Mouse (Mus musculus) cerebellum, postnatal 36 days (tissue): ENCODE measurements around the gene Nrbp1.
"Not testable (repeated sequence)": the region's sequence is repeated elsewhere in the genome, so short reads cannot be mapped to it uniquely, and the experiment has no call there.

Experiments used
- DNase-seq, 2 experiments: peaks; one replicate each; pipeline ENCODE4 v3.0.0; 2021 to 2022; ENCODE audit warnings: mixed read lengths in 2 of 2

The Nrbp1 gene

DNA sequence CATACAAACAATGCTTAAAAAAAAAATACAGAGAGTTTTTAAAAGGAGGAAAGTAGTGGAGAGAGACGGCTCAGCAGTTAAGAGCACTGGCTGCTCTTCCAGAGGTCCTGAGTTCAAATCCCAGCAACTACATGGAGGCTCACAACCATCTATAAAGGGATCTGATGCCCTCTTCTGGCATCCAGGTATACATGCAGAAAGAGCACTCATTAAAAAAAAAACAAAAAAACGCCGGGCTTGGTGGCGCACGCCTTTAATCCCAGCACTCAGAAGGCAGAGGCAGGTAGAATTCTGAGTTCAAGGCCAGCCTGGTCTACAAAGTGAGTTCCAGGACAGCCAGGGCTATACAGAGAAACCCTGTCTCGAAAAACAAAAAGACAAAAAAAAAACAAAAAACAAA lies 24.1 kb upstream of the Nrbp1 start:
- DNase-seq, result not testable (repeated sequence)

DNA sequence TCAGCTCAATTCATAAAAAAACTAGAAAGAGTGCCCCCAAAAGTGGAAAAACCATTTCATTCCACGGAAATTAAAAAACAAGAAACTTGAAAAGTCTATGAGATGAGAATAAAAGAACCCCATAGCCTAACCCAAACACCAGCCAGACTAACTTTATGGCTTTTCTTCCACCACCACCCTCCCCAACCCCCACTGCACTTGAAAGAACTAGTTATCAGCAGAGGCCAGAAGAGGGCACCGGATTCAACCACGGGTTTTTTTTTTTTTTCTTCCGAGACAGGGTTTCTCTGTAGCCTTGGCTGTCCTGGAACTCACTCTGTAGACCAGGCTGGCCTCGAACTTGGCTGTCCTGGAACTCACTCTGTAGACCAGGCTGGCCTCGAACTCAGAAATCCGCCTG lies 22.4 kb upstream of the Nrbp1 start:
- no peak for DNase-seq

DNA sequence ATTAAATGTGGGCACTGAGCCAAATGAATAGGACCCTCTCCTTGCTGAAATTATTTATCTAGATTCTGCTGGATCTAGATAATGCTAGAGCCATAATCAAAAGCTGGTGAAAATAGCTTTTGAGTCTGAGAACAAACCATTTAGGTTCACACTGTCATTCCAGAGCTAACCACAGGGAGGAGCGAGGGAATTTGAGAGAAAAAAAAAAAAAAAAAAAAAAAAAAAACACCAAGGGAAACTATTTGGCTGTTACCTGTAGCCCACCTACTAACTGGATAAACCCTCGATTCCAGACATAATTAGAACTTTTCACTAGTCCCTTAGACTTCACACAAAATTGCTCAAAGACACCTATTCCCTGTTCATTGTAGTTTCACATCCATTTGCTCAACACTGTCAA lies 21.6 kb upstream of the Nrbp1 start:
- DNase-seq, result no peak

DNA sequence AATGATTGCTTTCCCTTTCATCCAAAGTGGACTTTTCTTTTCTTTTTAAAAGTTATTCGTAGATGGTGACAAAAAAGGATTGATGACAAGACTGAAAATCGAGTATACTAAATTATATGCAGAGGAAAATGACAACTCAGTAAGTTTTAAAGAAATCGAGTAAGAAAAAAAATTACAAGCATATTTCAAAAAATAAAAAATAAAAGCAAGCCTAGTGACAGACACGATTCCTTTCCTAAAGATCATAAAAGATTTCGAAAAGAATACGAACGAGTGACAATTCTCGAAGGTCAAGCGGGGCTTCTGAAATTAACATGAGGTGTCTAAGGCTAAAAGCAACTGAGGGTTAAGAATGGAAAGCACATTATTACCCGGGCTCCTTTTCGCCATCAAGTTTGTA lies 21.2 kb upstream of the Nrbp1 start:
- no peak for DNase-seq

DNA sequence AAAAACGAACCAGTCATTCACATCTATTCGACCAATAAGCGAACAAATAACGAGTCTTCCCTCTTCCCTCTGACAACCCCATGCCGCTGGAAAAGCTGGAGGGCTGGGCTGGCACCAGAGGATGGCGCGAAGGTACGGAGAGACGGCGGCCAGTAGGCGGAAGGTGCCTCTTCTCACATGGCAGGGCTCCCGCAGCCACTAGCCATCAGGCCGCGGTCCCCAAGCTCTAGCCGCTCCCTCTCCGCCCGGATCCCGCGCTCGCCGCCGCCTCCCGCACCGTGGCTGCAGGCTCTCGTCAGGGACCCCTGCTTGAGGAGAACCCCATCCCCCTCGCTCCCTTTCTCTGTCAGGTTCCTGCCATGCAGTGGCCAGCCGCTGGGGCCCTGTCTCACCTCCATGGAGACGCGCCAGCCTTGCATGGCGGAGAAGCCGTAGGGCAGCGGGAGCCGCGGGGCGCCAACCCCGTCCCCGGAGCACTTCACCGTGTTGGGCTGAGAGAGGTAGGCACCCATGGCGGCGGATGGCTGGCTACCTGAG lies 20.7 kb upstream of the Nrbp1 start:
- DNase-seq, result no peak

DNA sequence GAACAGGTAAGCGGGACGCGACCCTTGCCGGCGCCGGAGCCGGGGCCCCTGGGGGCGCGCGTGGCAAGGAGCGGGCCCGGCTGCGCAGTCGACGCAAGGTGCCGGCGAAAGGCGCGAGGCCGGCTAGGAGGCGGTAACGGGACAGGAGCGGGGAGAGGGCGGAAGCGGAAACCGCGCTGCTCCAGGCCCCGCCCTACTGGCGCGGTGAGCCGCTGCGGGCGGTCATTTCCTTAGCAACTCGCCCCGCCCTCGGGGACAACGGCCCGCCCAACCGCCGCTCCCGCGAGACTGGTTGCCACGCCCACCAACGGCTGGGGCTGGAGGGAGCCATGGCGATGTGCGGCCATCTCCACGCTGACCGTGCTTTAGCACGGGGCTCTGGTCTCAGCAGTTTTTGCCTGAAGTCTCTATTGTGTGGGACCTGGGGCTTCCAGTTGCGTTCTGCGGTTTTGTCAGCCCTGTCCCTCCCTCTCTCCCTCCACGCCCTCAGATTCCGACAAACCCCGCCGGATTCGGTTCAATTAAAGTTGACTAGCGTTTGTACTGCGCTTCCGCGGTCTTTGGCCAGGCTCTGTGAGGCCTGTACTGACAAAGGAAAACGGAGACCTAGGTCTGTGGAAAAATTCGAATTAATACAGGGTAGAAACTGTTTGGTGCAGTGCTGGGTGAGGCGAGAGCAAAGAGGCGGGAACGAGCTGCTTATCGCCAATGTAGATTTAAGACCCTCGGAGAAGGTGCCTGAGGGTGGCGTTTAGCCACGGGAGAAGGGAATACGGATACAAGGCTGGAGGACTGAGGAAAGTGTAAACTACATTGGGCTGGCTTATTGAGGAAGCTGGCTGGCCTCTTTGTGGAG lies 20.0 kb upstream of the Nrbp1 start, which contains the start of gene Ppm1g:
Gene Ppm1g (minus strand): TSS at position 240 of the 856 bp plus-strand sequence.
- DNase-seq, result peak; percentile 93 to 97

DNA sequence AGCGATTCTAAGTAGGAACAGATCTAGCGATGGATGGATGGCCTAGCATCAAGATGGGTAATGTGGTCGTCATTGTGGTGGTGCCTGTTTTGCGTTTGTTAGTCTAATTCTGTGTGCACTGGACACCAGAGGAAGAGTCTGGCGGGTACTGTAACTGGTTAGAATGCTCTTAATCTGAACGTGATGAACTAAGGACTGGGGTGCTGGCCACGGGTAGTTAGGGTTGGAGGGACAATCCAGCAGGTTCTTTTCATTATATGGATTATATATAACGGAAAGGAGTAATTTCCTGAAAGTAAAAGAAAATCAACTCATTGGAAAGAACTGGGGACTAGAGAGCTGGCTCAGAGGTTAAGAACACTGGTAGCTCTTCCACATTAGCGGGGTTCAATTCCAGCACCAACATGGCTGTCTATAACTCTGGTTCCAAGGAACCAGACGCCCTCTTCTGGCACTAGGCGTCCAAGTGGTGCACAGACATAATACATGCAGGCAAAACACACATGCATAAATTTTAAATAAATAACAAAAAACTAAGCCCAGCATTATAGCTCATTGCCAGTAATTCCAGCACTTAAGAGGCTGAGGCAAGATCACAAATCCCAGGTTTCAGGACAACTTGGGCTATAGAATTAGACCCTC lies 19.2 kb upstream of the Nrbp1 start:
- peak in 1 of 2 experiments; percentile 20 for DNase-seq

DNA sequence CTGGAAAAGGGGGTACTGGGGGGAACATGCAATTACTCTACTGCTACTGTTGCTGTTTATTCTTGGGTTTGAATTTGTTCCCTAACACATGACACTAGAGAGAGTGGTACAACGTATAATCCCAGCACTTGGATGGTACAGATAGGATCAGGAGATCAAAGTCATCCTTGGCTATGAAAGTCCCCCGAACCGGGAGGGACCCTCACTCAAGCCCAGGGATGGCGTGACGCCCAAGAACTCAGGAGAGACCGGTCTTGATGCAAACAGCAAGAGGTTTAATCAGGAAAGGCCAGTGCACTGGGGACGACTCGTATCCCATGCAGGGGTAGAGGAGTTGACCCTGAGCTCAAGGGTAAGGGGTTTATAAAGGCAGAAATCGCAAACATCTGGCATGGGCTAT lies 18.0 kb upstream of the Nrbp1 start:
- no peak for DNase-seq

DNA sequence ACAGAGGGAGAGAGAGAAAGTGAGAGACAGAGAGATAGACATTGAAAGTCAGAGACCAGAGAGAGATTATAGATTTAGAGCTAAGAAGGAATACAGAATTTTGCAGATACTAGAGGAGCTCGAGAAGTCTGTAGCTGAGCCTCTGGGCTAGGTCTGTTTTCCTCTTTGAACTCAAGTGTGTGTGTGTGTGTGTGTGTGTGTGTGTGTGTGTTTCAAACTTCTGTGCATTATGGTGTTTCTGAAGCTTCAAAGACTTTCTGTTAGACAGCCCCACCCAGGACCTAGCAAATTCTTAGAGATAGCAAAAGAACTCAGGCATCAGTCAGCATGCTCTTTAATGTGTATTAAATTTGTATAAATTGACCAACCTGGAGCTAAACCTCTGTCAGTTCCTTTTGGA lies 14.0 kb upstream of the Nrbp1 start:
- DNase-seq, result no peak

DNA sequence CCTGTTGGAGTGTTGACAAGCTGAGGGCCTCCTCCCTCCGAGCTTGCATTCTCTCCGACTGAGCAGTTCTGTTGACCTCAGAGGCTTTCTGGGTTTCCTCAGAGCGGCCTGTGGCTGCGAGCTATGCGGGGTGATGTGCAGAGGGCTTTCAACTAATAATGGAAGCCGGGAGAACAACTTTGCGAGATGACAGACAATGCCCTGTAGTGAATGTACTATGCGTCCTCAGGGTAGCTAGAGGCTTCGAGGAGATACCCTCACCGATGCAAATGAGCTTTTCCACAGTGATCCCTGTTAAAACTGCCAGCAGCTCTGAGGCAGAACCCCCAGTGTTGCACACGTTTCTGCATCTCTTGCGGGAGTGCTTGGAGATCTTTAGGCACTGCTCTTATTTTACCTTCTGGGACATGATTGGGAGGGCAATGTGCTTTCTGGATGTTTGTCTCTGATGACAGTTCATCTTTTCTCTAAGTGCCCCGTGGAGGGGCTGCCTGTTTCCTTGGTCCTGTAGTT lies 914 bp downstream of the Nrbp1 start:
- DNase-seq, result no peak

DNA sequence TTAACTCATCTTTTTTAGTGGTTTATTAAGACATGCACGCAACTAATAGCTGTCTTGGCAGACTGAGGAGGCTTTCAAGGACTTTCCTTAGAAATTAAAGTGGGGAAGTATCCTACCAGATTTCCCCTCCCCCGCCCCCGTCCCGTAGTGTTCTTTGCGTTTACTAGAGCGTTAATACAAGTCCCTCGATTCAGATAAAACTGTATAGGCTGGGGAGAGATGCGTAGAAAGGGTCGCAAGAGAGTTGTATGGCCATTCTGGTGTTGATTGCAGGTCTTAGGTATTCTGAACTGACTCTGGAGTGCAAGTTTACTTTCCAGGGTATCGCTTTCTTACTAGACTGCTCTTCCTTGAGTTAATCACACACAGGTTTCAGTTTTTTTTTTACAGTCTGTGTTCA lies 1.5 kb downstream of the Nrbp1 start:
- DNase-seq, result no peak

DNA sequence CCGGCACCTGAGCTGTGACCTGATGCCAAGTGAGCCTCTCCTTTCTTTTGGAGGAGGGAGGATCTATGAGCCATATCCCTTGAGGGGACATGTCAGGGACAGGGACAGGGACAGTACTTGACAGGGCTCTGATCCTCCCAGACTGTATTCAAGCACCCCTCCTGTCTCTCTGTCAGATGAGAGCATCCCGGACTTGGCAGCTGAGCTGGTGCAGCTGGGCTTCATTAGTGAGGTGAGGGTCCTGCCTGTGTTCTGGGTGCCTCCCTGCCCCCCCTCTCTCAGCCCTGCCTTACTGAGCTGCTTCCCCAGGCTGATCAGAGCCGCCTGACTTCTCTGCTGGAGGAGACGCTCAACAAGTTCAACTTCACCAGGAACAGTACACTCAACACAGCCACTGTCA lies 10.1 kb downstream of the Nrbp1 start:
- no peak for DNase-seq

DNA sequence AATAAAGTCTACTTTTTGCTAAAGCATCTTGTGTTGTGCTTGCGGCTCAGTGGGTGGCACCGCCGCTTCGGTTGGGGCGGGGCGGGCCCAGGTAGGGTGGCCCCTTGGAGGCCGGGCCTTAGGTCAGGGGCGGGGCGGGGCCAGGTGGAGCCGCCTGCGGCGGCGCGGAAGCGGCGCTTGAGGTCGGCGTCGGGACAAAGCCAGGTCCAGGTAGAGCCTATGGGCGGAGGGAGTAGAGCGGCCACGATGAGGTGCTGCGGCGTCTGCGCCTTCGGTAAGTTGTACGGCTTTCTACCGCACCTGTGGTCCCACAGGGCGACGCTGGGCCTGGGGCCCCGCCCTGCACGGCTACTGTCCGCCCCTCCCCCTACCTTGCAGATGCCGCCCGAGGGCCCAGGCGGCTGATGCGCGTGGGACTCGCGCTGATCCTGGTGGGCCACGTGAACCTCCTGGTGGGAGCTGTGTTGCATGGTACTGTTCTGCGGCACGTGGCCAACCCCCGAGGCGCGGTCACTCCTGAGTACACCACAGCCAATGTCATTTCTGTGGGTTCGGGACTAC lies 11.0 kb downstream of the Nrbp1 start, which contains the start of gene Krtcap3:
Gene Krtcap3 (plus strand): TSS at position 151 of the 561 bp plus-strand sequence.
- peak; percentile 18 to 21 for DNase-seq

DNA sequence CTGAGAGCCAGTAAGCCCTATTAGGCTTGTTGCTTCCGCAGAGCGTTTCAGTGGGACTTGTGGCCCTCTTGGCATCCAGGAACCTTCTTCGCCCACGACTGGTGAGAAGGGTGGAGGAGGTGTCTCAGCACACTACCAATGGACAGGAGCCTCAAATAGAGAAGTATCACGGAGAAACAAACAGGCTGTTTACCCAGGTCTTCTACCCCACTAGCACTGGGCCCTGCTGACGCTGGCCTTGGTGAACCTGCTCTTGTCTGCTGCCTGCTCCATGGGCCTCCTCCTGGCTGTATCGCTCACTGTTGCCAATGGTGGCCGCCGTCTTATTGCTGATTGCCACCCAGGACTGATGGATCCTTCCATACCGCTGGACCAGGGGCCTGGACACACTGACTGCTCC lies 11.5 kb downstream of the Nrbp1 start:
- DNase-seq, result no peak

DNA sequence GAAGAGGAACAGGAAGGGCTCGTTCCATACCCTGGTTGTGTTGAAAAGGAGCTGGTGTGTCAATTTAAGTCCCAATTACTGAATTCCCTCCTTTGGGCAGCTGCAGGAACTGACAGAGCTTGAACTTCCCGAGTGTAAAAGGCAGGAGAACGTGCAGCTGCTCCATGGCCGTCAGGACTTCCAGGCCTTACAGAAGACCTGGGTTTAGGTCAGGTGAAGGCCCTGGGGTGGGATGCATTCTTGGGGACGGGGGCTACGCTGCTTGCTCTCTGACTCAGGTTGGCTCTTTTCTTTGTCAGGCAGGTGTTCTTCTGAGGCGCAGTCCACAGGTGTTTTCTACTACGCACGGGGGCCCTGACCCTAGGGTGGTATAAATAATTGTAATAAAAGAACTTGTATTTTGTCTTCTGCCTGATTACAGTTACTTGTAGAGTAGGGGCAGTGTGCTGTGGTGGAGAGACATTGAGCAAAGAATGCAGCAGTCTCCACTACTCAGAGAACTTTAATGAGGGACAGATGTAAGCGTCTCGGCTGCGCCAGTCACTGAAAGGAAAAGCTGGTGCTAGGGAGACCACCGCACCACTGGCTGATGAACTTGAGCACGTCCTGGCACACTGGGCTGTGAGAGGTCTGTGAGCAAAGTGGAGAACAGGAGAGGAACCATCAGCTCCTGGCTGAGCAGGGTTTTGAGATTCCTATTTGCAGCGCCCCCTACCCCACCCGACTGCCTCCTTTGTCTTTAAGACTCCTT lies 12.3 kb downstream of the Nrbp1 start:
- DNase-seq, result no peak

DNA sequence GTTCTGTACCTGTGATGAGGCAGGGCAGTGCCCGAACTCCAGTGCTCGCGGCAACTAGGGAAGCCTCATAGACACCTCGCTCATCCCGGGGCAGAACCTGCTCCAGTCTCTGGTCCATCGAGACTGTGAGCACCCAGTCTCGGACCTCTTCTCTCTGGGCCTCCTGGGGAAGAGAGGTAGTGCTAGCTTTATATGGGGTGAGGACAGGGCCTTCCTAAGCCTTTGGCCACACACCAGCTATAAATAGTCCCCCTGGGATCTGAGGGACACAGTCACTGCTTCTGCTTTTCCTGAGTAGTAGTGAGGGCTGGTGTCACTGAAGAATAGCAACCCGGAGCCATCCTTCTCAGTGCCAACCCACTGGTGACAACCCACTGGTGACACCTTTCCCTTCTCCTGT lies 13.1 kb downstream of the Nrbp1 start:
- DNase-seq, result no peak

DNA sequence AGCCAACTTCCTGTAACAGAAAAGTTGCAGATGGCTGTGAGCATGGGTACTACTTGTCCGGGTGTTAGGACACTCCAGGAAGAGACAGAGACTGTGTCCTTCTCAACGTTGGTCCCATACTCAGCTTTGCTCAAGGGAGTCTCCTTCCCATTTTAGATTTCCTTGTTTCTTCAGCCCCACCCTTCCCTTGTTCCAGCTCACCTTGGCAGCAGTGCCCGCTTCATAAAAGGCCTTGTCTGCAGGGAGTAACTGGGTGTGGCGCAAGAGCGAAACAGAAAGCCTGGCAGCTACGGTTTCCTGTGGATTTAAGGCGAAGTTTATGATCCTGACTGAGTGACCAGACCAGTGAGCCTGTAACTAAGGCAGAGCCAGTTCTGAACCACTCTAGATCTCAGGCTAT lies 13.8 kb downstream of the Nrbp1 start:
- no peak for DNase-seq

DNA sequence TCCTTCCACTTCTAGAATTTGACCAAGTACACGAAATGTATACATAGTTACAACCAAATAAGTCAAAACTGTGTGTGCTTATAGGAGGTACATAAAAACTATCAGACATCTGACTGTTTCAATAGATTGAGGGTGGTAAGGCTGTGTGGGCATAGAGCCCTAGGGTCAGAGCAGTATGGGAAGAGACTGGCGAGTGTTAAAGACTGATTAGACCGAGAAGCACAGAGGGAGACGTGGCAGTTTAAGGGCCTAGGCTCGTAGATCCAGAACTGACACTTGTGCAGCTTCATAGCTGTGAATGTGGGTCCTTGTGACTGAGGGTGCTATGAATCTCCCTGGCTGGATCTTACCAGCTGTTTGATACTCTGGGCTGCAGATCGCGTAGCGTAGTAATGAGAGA lies 14.2 kb downstream of the Nrbp1 start:
- DNase-seq, result no peak

DNA sequence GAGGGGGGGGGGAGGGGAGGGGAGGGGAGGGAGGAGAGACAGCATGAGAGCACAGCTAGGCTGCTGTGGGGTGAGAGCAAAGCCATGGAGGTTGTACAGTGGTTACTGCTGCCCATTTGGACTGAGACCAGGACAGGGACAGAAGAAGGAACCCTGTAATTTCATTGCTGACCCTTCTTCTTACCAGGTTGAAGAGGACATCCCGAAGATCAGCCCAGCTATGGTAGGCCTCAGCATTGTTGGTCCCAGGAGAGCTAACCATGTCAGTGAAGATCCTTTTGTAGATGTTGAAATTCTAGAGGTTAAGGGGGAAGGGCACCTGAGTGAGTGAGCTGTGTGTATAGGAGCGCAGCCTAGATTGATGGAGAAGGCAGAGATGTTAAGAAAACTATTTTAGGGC lies 14.7 kb downstream of the Nrbp1 start:
- no peak for DNase-seq

DNA sequence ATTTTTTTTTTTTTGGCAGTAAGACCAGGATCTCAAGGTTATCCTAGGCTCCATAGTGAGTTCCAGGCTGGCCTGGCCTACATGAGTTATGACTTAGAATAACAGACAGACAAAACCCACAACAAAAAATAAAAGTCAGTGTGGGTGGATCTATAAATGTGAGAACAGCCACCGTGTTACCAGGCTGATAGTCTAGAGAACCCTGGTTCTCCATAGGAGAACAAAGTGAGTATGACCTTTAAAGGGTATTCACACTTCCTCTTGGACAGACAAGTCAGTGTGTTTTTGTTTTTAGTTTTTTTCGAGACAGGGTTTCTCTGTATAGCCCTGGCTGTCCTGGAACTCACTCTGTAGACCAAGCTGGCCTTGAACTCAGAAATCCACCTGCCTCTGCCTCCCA lies 15.3 kb downstream of the Nrbp1 start:
- no peak for DNase-seq

DNA sequence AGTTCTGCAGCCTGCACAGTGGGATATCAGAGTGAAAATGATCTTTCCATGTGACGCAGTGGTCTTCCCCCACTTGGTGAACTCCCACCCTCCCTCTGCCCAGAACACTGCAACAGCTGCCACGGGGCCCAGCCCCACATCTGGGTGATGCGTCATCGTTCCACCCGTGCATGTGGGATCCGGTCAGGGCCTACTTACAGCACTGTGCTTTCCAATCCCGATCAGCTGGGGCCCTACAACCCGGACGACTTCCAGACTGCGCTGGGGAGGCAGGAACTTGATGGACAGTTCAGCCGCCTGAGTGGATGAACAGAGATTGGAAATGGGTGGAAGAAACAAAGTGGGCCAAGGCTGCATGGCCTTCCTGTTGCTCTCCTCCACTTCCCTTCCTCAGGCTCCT lies 17.0 kb downstream of the Nrbp1 start:
- no peak for DNase-seq

DNA sequence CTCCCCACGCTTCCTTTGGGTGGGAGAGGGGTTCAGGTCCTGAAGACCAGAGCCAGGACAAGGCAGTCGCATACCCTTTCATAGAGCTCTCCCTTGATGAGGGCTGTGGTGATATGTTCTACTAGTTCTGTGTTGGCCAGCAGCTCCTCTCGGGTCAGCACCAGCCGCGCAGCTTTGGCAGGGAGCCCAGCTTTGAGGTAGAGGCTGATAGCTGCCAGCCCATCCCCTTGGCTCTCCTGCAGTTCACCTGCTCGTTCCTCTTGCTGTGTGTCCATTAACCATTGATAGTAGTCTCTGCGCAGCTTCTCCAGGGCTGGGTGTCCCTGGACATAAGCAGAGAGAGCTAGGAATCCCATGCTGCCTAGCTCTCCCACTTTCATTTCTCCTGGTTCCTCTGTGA lies 25.4 kb downstream of the Nrbp1 start:
- peak; percentile 30 to 57 for DNase-seq

DNA sequence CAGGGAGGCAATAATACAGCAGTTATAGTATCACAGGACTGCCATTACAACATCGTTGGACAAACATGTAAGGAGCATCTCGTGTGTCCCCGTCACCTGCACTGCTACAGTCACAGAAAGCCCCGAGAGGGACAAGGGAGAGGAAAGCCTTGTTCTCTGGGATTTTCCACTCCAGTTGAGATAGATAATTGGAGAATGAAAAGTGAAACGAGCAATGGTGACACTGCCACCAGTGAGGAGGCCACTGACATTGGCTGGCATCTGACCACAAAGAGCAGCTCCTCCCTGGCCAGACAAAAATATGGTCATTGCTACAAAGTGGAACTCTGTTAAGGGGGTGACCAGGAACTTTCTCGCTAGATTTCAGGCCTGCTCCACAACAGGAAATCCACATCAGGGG lies 27.0 kb downstream of the Nrbp1 start:
- no peak for DNase-seq
